Mouse (Mus musculus): ENCODE measurements around the gene Gm10382. TPM values are rescaled to one million over a fixed set of nuclear protein-coding genes. Genes with fewer than 3 reads are reported as not detected.
"Not testable (repeated sequence)": the region's sequence is repeated elsewhere in the genome, so short reads cannot be mapped to it uniquely, and the experiment has no call there.

Gene Gm10382
- total RNA-seq, 2 experiments from 2014 or later = 0.22 TPM; not detected in 1

DNA sequence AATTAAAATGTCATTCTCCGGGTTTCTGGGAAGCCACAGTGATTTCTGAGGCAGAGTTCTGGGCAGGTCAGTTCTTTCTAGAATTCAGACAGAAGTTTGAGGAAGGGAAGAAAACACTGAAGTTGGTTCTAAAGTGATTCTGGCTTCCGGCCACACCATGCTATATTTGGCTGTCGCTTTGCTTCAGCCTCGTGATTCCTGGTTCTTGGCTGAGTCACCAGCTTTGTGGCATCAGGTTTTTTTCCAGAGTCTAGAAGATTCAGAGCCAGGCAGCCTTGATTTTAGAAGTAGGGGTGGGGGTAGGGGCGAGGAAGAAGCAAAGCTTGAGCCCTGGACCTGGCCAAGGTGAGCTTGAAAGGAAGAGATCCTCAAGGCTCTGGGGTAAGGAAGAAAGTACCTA is 2.5 kb downstream of the Gm10382 start:
- peak; percentile 51 for DNase-seq (ENCODE audit: low spot score)
- intact Hi-C loops (cut with DNase I) = no loop called here

GRCm38 (mm10) chr5:125392176-125392575 is 3.1 kb downstream of the Gm10382 start:
- DNase-seq (ENCODE audit: low spot score); intact Hi-C loops (cut with DNase I): not testable (repeated sequence)

DNA sequence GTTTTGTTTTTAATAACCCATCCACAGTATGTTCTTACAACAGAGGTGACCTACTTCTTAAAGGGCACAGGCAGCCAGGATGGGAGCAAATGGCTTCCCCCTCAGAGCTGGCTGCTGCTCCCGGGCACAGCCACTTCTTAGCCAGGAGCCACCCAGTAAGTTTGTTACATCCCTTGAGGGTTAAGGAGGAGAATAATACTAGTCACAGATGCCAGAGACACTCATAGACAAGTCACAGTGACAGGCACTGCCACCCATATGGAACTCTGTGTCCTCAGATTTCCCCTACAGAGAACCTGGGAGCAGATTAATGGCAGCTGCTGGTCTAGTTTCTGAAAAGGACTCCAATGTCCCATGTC is 3.5 kb downstream of the Gm10382 start:
- intact Hi-C loops (cut with DNase I) = no loop called here

DNA sequence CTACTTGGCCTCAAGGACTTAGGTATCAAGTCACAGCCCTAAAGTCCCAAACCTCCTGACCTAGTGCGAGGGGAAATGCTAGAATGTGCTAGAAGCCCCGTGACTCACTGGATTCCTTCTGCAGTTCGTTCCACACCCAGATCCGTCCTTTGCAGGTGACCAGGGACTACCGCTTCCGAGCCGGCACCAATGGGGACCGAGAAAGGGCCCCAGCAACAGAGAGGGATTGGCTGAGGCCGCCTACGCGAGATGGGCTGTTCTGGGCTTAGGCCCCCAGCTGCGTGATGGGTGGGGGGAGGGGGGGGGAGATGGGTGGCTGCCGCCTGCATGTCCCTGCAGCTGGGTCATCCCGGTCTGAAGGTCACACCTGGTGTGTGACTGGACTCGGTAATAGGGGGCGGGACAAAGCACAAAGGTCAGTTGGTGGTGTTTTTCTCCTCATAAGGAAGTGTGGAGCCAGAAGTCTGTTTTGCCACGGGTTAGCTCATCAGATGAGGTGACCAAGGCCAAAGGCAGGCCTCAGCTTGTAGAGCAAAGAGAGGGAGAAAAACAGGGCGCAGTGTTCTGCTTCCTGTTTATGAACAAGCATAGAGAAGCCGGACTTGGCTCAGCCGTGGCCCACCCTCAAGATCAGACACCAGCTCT is 4.0 kb downstream of the Gm10382 start:
- peak; percentile 95 for DNase-seq (ENCODE audit: low spot score)
- intact Hi-C loops (cut with DNase I) = no loop called here

More for the DNA sequence above, 3.5 kb downstream of the Gm10382 start:
- no peak for DNase-seq (ENCODE audit: low spot score)

GRCm38 (mm10) chr5:125393622-125394603 is 4.8 kb downstream of the Gm10382 start:
- intact Hi-C loops (cut with DNase I) = no loop called here
- peak; percentile 70 for DNase-seq (ENCODE audit: low spot score)

DNA sequence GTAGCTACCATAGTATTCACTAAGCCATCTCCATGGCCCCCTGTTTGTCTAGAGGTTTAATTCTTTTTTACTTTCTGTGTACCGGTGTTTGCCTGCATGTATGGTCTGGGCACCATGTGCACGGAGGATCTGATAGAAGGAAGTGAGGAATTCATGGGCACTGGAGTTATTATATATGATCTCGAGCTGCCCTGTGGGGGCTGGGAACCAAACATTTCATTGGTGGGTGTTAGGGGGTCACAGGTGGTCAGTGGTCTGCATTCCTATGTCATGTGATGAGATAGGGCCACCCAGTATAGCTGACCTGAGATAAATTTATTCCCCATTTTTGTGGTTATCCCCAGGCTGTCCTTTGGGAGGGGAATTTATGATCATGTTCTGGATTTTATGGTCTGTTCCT is 5.9 kb downstream of the Gm10382 start:
- intact Hi-C loops (cut with DNase I) = no loop called here
- no peak for DNase-seq (ENCODE audit: low spot score)

DNA sequence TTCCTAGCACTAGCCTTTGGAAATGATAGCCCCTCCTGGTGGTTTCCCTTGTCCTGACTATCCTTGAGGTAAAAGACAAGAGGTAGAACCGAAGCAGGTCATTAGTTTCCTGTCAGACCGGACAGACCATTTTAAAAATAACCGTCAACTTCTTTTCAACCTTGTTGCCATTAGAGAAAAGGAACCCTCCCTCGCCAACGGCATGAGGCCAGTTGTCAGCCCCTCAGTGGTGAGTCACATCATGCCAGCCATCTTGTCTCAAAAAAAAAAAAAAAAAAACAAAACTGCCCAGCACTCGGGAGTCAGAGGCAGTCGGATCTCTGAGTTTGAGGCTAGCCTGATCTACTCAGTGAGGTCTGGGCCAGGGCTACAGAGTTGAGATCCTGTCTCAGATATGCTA is 11.8 kb downstream of the Gm10382 start:
- DNase-seq (ENCODE audit: low spot score) = no peak
- intact Hi-C loops (cut with DNase I) = no loop called here

- intact Hi-C loops (cut with DNase I) = no loop called here
- DNase-seq (ENCODE audit: low spot score) = no peak
Measured at GRCm38 (mm10) chr5:125402476-125402875, 13.4 kb downstream of the Gm10382 start.

GRCm38 (mm10) chr5:125402991-125403390 is 13.9 kb downstream of the Gm10382 start:
- no peak for DNase-seq (ENCODE audit: low spot score)
- intact Hi-C loops (cut with DNase I) = no loop called here

DNA sequence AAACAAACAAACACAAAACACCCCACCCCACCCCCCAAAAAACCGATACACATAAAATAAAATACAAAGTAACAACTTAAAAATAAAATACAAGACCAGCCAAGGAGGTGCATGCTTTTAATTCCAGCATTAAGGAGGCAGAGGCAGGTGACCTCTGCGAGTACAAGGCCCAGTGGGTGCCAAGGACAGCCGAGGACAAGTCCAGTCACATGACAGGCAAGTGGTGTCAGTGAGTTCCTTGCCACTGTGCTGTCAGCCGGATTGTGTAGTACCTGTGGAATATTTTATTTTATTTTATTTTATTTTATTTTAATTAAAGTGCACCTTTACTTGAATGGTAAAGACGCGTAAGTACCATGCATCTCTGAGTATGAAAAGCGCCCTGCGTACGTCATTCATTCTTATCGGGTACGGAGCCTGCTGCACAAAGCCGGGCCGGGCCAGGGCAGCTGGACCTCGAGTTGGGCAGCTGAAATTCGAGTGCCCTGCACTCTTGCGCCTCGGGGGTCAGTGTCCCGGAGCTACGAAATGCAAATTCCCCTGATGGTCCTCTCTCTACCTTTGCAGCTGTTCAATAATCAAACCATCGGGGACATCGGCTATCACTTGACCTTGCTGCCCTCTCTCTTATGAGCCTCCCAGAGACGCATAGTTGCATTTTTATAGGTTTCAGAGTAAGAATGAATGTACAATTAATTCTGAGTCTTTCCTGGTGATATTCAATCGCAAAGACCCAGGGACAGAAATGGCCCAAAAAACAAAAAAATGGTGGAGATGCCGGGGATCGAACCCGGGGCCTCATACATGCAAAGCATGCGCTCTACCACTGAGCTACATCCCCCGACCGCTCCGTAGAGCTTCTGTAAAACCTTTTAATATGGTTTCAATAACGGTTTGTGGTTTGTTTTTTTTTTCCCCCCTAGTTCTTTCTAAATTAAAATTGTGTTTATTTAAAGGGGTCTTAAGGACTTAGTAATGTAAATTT is 14.7 kb downstream of the Gm10382 start:
- no peak for DNase-seq (ENCODE audit: low spot score)
- intact Hi-C loops (cut with DNase I) = no loop called here

GRCm38 (mm10) chr5:125404536-125404902 is 15.4 kb downstream of the Gm10382 start:
- DNase-seq (ENCODE audit: low spot score) = no peak
- intact Hi-C loops (cut with DNase I) = no loop called here

DNA sequence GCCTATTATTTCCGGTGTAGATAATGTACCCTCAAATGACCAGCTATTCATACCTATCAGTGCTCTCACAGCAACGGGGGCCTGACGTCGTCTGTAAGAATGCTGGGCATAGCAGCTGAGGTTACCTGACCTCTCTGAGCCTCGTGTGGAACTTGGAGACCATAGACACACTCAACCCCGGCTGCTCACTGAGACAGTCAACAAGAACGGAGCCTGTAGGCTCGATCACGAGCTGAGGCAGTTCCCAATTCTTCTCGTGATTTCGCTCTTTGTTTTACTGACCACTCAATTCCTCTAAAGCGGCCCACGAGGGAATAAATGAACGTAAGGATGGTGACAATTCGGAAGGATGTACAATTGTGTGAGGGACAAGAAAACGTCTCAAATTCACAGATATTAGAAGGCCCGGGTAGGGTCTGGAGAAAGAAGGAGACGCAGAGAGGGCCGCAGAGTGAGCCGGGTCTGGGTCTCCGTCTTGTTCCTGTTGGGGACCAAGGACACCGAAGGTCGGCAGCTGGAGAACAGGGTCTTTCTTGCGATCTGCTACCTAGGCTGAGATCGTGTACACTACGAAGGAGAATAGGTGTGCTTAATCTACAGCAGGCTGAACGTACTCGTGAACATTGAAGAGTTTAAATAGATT is 15.9 kb downstream of the Gm10382 start:
- DNase-seq (ENCODE audit: low spot score) = peak; percentile 31
- intact Hi-C loops (cut with DNase I) = no loop called here

DNA sequence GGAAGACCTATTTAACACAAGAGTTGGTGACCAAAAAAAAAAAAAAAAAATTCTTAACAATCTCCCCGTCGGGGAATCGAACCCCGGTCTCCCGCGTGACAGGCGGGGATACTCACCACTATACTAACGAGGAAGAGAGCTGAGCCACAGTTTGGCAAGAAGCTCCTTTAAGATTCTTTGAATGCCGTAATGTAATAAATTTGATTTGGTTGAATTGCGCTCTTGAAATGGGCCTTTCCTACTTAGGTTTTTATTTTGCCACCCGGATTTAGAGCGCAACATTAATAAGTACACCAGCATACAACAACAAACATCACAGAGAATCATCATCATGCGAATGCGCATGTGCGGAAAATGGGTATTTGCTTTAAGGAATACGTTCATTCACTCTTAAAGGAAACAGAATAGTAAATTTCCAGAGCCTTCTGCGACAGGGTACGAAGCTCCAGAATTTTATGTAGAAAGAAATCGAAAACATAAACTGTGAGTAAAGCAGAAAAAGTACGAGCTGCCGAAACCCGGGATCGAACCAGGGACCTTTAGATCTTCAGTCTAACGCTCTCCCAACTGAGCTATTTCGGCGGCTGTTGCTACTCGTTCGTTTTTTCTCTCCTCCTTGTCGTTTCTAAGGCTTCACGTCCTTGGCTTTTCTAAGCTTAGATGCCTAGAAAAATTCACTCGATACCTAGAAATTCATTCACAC is 16.6 kb downstream of the Gm10382 start:
- intact Hi-C loops (cut with DNase I) = no loop called here

DNA sequence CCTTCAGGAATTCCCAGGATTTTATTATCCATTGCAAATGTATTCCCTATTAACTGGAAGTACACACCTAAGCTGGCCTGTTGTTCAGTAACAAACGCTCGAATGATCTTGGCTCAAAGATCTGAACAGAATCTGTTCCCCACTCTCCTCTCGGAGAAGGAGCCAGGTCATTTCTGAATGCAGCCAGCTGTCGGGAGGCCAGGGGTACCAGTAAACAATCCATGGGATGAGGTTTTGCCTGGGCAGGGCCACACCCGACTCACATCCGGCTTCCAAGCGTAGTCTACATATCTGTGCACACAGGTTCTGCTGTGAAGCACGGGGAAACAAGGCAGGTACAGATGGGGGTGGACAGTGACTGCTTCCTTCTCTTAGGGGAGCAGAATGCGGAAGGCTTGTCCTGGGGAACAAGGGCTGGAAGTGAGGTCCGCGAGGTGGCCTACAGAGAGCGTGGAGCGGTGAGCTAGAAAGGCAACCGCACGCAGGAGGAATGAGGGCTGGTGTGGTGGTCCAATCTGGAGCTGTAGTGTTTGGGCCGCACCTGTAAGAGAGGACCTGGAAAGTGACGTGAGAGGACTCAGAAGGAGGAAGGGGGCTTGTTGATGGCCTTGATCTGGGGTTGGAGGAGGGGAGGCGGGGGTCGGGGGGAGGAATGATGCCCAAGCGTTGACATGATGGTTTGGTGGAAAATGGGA is 17.3 kb downstream of the Gm10382 start:
- intact Hi-C loops (cut with DNase I) = no loop called here
- peak; percentile 57 for DNase-seq (ENCODE audit: low spot score)

More for the DNA sequence above, 16.6 kb downstream of the Gm10382 start:
- DNase-seq (ENCODE audit: low spot score) = peak; percentile 65

DNA sequence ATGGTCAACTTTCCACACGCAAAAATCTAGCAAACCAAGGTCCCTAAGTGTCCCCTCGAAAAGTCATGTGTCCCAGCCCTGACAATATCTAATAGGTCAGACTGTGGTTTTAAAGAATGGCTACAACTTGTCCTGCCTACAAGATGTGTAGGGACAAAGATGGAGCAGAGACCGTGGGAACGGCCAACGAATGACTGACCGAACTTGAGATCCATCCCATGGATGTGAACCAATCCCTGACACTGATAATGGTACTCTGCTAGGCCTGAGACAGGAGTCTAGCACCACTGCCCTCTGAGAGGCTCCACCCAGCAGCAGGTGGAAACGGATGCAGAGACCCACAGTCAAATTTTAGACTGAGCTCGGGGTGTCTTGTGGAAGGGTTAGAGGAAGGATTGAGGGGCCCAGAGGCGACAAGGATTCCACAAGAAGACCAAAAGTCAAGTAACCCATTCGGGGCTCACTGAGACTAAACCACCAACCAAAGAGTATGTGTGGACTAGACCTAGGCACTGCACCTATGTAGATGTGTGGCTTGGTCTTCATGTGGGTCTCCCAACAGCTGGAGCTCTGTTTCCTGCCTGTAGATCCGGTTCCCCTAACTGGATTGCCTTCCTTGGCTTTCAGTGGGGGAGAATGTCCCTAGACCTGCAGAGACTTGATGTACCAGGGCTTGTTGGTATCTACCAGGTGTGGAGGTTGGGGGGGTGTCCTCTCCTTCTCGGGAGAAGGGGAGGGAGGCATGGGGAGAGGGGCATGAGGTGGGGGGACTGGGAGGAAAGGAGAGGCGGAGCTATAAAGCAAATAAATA is 18.1 kb downstream of the Gm10382 start:
- DNase-seq (ENCODE audit: low spot score) = no peak
- intact Hi-C loops (cut with DNase I) = no loop called here

DNA sequence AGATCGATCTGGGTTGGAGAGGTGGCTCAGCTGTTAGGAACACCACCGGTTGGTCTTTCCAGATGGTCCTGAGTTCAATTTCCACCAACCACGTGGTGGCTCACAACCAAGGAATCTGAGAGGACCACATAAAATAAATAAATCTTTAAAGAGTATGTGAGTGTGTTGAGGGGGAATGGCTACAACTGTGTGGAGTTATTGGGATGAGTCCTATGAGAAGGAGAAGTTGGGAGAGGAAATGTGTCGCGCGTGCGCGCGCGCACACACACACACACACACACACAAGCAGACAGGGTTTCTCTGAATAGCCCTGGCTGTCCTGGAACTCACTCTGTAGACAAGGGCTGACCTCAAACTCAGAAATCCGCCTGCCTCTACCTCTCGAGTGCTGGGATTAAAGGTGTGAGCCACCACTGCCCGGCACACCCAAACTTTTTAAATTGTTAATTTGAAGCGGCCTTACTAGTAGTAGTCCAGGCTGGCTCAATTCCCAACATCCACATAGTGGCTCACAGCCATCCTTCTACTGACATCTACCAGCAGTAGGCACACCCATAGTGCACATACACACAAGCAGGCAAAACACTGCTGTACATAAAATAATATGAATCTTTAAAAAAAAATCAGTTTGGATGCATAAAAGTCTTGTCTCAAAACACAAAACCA is 18.9 kb downstream of the Gm10382 start:
- intact Hi-C loops (cut with DNase I) = no loop called here
- DNase-seq (ENCODE audit: low spot score) = no peak

GRCm38 (mm10) chr5:125408842-125409241 is 19.7 kb downstream of the Gm10382 start:
- intact Hi-C loops (cut with DNase I) = no loop called here
- DNase-seq (ENCODE audit: low spot score) = peak; percentile 51

Data from heart, postnatal 25 days (tissue).